22 mouse cellular contexts compared by ENCODE assay signal in genomic region chr17:3505711-3506110, GRCm38 (mm10). TPM values are rescaled to one million over a fixed set of nuclear protein-coding genes. Genes with fewer than 3 reads are reported as not detected.
"Had no signal": no experiment of that assay in that cellular context is flagged by ENCODE, and none has a peak within 500 bp of the region (broad histone marks: within the 10 kb centered on the region; RNA-seq: fewer than 3 reads in every experiment).

No protein-coding gene starts in this region.

- H3K27ac ChIP-seq: midbrain, embryonic 10.5 days; midbrain, embryonic 12.5 days; neural tube, embryonic 13.5 days; neural tube, embryonic 15.5 days; stomach, embryonic 15.5 days; stomach, postnatal 0 days had no signal

- H3K4me1 ChIP-seq: midbrain, embryonic 10.5 days; midbrain, embryonic 12.5 days; neural tube, embryonic 13.5 days; neural tube, embryonic 15.5 days; stomach, embryonic 15.5 days had no signal

- DNase-seq: lung, adult 18-20 months; lung, embryonic 14.5 days; lung, postnatal 10 days; lung, postnatal 4 days; midbrain, embryonic 14.5 days; retina, postnatal 1 day; right cerebral cortex, adult 18-20 months; right cerebral cortex, postnatal 14 days; thymus, adult 2 months; thymus, postnatal 25 days; thymus, postnatal 4 days had no signal

- H3K4me3 ChIP-seq: midbrain, embryonic 10.5 days; midbrain, embryonic 12.5 days; myocyte; neural tube, embryonic 13.5 days; neural tube, embryonic 15.5 days; stomach, embryonic 15.5 days had no signal

- H3K4me2 ChIP-seq: lung, embryonic 14.5 days; midbrain, embryonic 12.5 days; neural tube, embryonic 13.5 days; neural tube, embryonic 15.5 days; stomach, embryonic 15.5 days had no signal

- H3K9ac ChIP-seq: lung, embryonic 14.5 days; midbrain, embryonic 12.5 days; neural tube, embryonic 13.5 days; neural tube, embryonic 15.5 days; stomach, embryonic 15.5 days had no signal

- H3K27me3 ChIP-seq: midbrain, embryonic 12.5 days; neural tube, embryonic 13.5 days; neural tube, embryonic 15.5 days; stomach, embryonic 15.5 days had no signal

- H3K9me3 ChIP-seq: midbrain, embryonic 10.5 days; midbrain, embryonic 12.5 days; neural tube, embryonic 13.5 days; neural tube, embryonic 15.5 days; stomach, embryonic 15.5 days had no signal

- H3K36me3 ChIP-seq: midbrain, embryonic 10.5 days; midbrain, embryonic 12.5 days; neural tube, embryonic 15.5 days; stomach, embryonic 15.5 days had no signal

RNA-seq across cellular contexts. Expression of gene Cldn20, which starts 26.6 kb away (rescaled TPM):
- polyA plus RNA-seq: lung, embryonic 14.5 days; lung, embryonic 16.5 days; midbrain, embryonic 10.5 days; midbrain, embryonic 12.5 days; midbrain, embryonic 14.5 days; neural tube, embryonic 11.5 days; neural tube, embryonic 13.5 days; neural tube, embryonic 15.5 days; spleen, adult 2 months; stomach, postnatal 0 days; testis, adult 2 months; thymus, adult 2 months had no signal
